Mouse (Mus musculus) leukemia stem cell, adult 10-12 weeks (primary cell): Measurements from ENCODE around the gene Adam6b. TPM values are rescaled to one million over a fixed set of nuclear protein-coding genes. Genes with fewer than 3 reads are reported as not detected.

ENCODE experiments used
- polyA plus RNA-seq: library from polyadenylated mRNA; stranded (reverse); fragments of >175 nt; gene quantifications from 2 replicates; pipeline ENCODE4 v1.2.3, GENCODE M21; 2012; ENCODE audit warnings: low replicate concordance

Gene Adam6b
- polyA plus RNA-seq, result not detected in 2 replicates

GRCm38 (mm10) chr12:113489211-113489610, at the start of gene Adam6b:
TSS of gene Adam6b (plus strand) at chr12:113489511.

Other genes with a start within 250 kb of the Adam6b start
- not detected in 2 replicates for gene Adam6a, start 54.4 kb downstream of the Adam6b start, polyA plus RNA-seq